Mouse (Mus musculus) adrenal gland, adult 2 months (tissue): ENCODE data around the gene Camta1. TPM values are rescaled to one million over a fixed set of nuclear protein-coding genes. Genes with fewer than 3 reads are reported as not detected.
"Not testable (repeated sequence)": the region's sequence is repeated elsewhere in the genome, so short reads cannot be mapped to it uniquely, and the experiment has no call there.

ENCODE experiments used
- DNase-seq: peaks from one replicate; pipeline ENCODE4 v3.0.0; 2021
- polyA plus RNA-seq: library from polyadenylated mRNA; depleted of rRNA; stranded (reverse); fragments of >200 nt; gene quantifications from 2 replicates; pipeline ENCODE4 v1.2.3, GENCODE M21; 2012; rRNA removed
- total RNA-seq, 2 experiments: library from RNA; stranded (reverse); gene quantifications; 2 replicates each; pipeline ENCODE4 v1.2.3; 2021

Camta1 gene
- total and polyA plus RNA-seq, 3 experiments, result 8.5 to 35.0 (median 24.0) TPM

DNA sequence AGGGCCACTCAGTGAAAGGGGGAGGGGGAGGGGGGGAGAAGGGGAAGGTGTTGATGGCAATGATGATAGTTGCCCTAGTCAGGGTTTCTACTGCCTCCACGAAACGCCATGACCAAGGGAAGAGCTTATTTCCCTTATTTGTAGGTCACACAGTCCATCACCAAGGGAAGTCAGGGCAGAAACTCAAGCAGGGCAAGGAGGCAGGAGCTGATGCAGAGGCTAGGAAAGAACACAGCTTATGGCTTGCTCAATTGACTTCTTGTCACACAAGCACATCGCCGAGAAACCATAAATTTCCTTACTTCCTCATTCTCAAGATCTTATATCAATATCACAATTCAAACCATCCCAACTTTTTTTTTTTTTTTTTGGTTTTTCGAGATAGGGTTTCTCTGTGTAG is 970.4 kb downstream of the Camta1 start:
- DNase-seq, result no peak

DNA sequence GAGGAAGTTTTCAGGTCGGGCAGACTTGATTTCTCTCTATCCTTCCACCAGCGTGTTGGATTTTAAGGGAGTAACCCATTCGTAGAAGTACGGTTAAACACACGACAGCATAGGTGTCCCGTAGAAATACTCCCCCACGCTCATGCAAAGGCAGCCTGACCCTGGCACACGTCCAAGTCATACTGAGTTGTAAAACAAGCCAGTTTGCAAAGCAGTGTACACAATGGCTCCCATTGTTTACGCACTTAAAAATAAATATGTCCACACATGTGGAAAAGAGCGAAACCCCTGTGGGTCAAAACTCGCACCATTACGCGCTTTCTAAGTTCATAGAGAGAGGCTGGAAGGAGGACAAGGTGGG is 971.7 kb downstream of the Camta1 start:
- DNase-seq, result no peak

DNA sequence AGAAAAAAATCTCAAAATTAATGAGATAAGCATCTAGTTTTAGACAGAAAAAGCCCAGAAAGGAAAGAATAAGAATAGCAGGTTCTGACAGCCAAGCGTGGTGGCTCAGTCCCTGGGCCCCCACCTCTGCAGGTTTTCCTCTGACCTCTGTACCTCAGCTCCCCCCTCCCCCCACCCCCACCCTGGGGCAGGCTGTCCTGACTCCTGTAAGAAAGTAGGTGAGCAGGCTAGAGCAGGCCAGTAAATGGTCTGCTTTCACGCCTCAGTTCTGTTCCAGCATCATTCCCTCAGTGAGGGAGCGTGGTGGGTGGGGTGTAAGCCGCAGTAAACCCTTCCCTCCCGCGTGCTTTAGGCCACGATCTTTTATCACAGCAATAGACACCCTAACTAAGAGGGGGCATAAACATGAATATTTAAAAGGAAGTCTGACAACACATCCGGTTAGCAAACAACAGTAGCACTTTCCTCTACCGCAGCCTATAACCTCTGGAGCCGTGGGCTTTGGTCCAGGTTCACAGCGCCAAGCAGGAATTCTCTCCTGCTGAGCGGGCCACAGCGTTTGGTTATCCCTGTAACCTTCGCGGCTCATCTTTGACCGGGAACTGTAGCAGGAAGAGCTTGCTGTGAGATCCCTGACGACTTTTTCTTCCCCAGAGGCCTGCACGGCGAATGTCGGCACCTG is 972.3 kb downstream of the Camta1 start:
- no peak for DNase-seq

DNA sequence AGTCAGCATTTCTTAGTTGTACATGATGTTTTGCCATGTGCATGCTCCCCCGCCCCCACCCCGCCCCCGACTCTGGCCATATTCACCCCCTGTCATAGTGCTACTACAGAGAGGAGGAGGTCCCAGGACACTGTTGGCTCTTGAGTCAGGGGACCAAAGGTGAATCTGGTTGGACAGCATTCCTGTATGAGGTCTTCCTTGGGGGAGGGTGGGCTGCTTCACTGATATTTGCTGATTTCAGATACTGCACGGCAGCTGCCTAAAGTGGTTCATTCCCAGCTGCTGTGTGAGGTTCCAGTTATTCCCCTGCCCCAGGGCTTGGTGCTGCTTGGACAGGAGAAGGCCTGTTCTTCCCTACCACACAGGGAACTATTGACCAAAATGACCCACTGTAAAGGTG is 973.2 kb downstream of the Camta1 start:
- no peak for DNase-seq

DNA sequence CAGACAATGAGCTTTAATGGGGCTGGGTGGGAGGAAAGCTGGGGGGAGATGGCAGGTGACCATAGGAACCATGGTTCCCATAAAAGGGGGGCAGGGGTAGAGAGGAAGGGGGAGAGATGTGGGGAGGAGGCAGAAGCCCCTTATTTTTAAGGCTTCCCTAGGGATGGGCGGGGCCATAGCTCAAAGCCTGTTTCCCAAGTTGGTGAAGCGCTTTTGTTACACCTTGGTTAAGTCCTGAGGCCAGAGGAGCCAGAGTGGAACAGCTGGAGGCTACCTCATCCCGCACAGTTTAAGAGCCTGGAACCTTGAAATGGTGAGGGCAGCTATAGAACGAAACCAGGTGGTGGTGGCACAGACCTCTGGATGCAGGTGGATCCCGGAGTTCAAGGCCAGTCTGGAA is 973.8 kb downstream of the Camta1 start:
- no peak for DNase-seq

DNA sequence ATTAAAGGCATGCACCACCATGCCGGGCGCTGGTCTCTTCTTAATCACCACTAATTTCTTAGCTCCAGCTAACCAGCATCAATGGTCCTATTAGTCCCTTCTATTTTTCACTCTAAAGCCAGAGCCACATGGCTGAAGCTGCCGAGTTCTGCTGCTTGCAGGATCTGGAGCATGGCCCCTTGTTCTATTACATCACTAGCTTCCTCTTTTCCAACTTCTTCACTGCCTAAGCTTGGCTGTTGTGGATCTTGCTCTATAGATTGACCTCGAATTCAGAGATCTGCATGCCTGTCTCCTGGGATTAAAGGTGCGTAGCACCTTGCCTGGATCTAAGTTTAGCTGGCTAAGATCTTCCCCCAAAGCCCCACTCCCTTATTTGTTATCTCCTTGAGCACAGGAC is 979.0 kb downstream of the Camta1 start:
- DNase-seq, result no peak

DNA sequence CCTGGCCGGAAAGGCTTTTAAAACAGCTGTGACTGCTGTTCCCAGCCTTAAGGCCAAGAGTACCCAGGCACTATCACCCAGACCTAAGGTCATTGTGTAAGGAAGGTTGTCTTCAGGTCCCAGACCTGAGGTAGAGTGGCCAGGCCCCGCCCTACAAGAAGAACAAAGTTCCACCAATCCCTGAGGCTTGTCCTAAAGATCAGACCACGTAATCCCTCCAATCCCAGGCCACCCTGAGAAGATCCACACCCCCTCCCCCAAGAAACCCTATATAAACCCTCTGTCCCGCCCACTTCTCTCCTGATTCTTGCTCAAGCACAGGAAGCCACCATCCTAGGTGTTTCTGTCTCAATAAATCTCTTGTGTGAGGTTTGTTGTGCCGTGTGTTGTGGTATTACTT is 981.3 kb downstream of the Camta1 start:
- no peak for DNase-seq

DNA sequence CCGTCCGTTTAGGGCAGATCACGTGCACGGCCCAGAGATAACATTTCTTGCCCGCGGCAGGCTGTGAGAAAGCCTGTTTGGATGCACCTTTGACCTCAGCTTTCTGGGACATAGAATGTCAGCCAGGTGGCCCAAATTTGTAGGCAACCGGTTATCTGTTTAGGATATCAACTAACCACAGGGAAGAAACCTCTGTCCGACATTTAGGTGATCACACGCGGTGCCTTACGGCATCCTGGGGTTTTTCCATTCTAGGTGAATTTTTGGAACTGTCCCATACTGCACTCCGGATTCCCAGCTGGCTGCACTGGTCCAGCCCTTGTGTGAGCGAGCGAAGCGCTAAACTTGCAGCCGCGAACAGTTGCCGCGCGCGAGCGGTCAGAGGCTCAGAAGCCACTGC is 982.0 kb downstream of the Camta1 start:
- DNase-seq, result no peak

DNA sequence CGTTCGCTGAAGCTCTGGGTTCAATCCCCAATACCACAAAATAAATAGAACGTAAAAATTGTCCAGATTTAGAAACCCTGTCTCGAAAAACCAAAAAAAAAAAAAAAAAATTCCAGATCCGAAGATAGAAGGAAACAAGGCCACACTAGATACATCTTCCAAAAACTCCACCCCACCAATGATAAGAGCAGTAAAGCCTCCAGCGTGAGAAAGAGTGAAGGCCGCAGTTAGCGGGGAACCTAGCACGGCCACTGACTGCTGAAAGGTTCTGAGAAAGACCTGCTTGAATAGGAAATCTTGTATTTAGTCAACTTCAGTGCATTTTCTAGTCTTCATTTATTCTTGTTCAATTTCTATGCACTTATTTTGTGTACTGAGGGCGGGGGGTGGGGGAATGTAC is 986.3 kb downstream of the Camta1 start:
- no peak for DNase-seq

DNA sequence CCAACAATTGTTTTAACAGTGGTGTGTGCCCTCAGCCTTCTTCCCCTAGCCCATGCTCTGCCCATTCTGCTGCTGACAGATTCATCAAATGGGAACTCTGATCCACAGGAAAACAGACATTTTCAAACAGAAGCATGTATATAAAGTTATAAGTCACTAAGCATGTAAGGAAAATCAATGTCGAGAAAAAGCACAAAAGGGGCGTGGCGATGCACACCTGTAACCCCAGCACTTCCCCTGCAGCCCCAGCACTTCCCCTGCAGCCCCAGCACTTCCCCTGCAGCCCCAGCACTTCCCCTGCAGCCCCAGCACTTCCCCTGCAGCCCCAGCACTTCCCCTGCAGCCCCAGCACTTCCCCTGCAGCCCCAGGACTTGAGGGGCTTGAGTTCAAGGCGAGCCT is 987.3 kb downstream of the Camta1 start:
- DNase-seq, result not testable (repeated sequence)

DNA sequence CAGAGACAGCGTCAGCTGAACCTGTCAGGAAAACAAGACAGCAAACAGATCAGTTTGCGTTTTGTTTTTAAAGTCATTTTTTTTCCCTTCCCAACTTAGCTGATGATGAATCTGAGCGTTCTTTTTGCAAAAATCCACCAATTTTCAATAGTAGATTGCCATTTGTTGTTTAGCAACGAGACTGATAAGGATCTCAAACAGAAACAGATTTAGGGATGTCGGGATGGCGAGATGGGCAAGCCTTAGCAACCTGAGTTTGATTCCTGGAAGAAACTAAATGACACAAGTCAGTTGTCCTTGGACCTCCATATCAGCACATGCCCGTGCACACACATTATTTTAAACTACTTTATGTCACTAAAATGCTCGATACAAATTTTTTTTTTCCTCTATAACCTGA is 989.0 kb downstream of the Camta1 start:
- DNase-seq, result no peak

DNA sequence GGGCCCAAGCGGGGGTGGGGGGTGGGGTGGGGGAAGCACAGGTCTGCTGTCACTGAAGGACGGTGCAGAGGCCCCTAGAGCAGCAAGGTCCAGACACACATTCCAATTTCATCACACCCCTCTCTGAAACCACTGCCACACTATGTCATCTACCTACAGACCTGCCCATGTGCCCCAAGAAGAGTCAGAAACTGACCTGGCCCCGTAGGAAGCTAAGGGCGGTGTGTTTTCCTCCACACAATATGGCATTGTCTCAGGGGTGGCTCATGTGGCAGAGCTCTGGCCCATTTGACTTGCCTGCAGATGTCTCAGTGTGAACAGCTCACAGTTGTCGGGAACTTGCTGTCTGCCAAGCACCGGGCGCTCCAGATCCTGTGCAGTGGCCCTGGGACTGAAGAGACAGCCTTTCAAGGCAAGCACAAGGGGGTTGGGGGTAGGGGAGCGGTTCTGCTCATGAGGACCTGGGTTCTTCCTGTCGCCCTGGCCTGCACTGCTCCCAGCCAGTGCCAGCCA is 989.5 kb downstream of the Camta1 start:
- DNase-seq, result peak; percentile 78

DNA sequence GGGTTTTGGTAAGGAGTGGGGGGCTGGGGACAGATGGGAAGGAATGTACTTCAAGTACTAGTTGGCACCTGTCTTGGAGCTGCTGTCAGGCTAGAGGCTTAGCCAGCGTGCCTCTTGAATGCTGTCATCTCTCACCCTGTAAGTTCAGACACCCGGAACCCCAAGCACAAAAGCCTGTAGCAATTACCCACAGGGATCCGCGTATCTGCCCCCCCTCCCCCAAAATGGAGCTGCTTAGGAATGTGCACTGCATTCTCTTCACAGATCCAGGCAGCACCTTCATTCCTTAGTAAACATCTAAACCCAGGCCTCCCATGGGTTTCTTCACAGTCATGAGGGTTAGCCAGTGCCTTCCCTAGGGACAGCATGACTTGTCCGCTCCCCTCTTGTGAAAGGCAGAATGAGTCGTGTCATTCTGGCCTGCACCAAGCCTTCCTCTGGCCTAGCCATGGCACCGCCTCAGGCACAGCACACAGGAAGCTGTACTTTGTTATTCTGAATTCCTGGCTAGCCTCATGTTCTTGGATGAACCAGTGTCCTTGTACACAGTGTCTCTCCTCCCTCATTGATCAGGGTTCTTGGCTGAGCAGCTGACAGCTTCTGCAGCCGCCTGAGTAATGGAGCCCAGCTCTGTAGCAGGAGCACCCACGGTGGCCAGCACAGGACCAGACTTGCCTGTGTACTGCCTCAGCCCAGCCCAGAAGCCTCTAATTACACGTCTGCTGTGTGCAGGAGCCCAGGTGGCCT is 990.1 kb downstream of the Camta1 start:
- DNase-seq, result peak; percentile 86

DNA sequence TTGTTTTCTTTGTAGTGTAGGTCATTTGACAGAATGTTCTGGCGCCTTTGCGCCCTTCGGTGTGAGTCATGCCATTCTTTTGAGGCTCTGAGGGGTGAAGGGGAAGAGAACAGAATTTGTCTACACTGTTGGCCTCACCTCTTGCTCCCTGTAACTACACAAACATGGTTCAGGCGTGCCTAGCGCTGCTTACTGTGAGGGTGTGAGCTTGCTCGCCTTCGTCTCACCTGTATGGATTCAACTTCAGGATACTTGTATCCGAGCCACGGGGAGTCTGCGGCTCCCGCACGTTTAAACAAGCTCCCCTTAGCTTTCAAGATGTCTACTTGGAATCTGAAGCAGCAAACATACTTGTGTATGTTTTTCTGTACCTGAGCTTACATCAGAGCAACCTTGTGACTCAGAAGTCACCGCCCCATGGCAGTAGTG is 990.7 kb downstream of the Camta1 start:
- DNase-seq, result peak; percentile 30

DNA sequence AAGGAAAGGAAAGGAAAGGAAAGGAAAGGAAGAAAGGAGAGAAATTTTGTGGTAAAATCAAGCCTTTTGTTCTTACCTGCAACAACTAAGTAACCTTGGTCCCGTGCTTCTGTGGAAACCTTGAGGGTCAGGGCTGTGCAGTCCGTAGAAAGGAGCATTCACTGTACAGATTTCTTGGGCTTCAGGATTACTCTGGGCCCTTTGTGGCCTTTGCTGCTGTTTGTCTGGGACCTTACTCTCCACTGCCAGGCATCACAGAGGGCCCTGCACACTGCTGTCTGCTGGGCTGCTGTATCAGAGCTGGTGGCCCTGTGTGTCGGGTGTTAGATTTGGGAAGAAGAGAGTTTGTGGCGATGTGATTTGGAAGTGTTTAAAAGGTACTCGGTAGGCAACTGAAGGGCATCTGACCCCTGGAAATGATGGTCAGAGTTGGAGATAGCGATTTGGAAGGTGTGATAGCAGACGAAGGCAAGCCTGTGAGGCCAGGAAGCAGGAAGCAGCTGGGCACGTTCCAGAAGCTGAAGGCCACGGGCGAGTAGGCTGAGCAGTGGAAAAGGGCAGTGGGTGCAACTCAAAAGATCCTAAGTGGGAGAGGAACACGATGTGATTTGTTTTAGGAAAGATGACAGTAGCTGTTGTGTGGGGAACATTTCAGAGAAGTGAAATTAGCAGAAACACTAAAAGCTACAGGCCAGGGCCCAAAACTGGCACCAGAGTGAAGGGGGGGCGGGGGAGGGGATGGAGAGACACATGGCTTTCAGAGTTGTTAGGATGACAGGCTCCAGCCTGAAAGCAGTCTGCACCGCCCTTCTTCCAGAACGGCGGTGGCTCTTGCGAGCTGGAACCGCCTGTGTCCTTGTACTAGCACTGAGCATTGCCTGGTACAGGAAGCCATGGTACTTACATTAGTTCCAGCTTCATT is 992.1 kb downstream of the Camta1 start:
- DNase-seq, result peak; percentile 83

DNA sequence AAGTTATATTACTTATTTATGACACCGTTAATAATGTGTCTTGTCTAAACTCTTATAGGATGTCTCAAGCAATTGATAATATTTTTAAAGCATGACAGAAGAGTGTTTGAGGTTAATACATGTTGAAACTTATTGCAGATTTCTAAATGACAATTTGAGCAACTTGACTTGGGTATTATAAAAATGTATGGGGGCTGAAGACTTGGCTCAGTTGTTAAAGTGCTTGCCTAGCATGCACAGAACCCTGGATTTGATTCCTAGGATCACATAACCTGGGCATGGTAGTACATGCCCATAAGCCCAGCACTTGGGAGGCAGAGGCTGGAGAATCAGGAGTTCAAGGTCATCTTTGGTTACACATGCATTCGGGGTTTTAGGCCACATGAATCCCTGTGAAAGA is 992.8 kb downstream of the Camta1 start:
- no peak for DNase-seq

DNA sequence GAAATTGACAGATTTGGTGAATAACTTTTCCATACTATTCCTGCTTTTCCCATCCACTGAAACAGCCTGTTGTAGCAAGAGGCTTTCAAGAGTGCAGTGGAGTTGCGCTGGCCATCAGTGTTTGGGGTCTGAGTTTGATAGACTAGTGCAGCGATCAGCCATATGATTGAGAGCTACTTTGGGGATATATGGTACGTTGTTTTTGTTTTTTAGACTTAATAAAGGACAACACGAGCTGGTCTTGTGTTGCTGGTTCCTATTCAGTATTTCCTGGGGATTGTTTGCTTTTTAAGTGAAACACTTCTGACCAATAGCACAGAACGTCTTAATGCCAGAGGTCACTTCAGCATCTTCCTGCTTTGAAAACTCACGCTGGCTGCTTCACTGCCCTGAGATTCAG is 993.5 kb downstream of the Camta1 start:
- DNase-seq, result no peak

Other genes starting within 250 kb of the Camta1 start
- gene Dnajc11, start 71.8 kb upstream of the Camta1 start, total RNA-seq, result 100 to 1,000 TPM in 1 of 2 experiments, 10 to 100 TPM in 1; 97.7 to 103 TPM
- 84.5 and 107 TPM in 2 replicates for gene Dnajc11, start 71.8 kb upstream of the Camta1 start, polyA plus RNA-seq
- 10 to 100 TPM; 13.8 to 24.1 TPM for gene Thap3, start 127.1 kb upstream of the Camta1 start, total RNA-seq
- gene Thap3, start 127.1 kb upstream of the Camta1 start, polyA plus RNA-seq, result 64.6 and 88.7 TPM in 2 replicates
- gene Phf13, start 134.4 kb upstream of the Camta1 start, total RNA-seq, result 10 to 100 TPM; 12.1 to 14.2 TPM
- gene Phf13, start 134.4 kb upstream of the Camta1 start, polyA plus RNA-seq, result 22.8 and 24.3 TPM in 2 replicates
- gene Klhl21, start 146.9 kb upstream of the Camta1 start, total RNA-seq, result 10 to 100 TPM; 17.8 to 23.7 TPM
- 70.8 and 71.2 TPM in 2 replicates for gene Klhl21, start 146.9 kb upstream of the Camta1 start, polyA plus RNA-seq
- 10 to 100 TPM in 1 of 2 experiments, 1 to 10 TPM in 1; 7.9 to 10.2 TPM for gene Zbtb48, start 165.8 kb upstream of the Camta1 start, total RNA-seq
- 9.1 and 10.5 TPM in 2 replicates for gene Zbtb48, start 165.8 kb upstream of the Camta1 start, polyA plus RNA-seq
- 1 to 10 TPM in 1 of 2 experiments, not detected in 1; 1.4 TPM for gene Tas1r1, start 176.7 kb upstream of the Camta1 start, total RNA-seq
- 0.09 TPM in 1 of 2 replicates, not detected in the other for gene Tas1r1, start 176.7 kb upstream of the Camta1 start, polyA plus RNA-seq
- gene Nol9, start 177.4 kb upstream of the Camta1 start, total RNA-seq, result 10 to 100 TPM; 16.8 to 30.6 TPM
- gene Nol9, start 177.4 kb upstream of the Camta1 start, polyA plus RNA-seq, result 21.3 and 27.4 TPM in 2 replicates
- gene Plekhg5, start 210.6 kb upstream of the Camta1 start, total RNA-seq, result 10 to 100 TPM in 1 of 2 experiments, 1 to 10 TPM in 1; 7.4 to 15.5 TPM
- 21.9 and 30.7 TPM in 2 replicates for gene Plekhg5, start 210.6 kb upstream of the Camta1 start, polyA plus RNA-seq